Mouse (Mus musculus) cerebellum, adult 2 months (tissue): ENCODE data around the gene Mei4.

Experiments used
- CTCF ChIP-seq: fragments of 200-500 bp; IDR thresholded peaks from 2 replicates; pipeline ENCODE4 v1.5.1; 2011; ENCODE audit warnings: low read depth, mild to moderate bottlenecking, control low read depth, low read length, moderate library complexity, borderline replicate concordance; ENCODE audit not compliant: insufficient read depth
- POLR2A ChIP-seq: fragments of 200-500 bp; IDR thresholded peaks from 2 replicates; pipeline ENCODE4 v1.6.1; 2011; ENCODE audit warnings: low read length, control low read depth, borderline replicate concordance; ENCODE audit not compliant: insufficient read depth

DNA sequence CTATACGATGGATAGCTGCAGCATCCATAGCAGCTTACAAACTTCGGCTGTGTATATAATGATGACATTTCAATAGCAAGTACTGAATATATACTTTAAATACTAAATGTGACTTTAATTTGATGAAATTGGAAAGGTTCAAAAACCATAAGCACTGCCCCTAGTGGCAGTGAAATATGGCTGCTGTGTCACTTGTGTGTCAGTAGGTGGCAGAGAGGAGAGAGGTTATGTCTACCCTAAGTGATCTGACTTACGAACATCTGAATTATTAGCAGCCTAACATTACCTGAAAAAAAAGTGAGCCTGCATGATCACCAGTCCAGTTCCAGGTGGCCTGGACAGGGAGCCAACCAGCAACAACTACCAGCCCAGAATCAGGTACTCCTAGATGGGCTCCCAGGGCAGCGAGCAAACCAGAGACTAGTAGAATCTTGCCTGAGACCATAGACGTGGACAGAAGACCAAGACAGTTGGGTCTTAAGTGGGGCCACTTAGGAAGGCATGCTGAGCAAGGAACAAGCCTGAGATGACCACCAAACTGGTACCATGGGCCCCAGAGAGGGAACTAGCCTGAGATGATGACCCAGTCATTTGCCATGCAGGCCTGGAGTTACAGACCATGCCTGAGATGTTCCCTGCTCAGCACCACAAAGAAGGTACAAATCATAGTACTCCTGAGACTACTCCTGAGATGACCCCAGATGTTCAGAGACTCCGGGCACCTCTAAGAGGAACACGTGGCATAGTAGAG is 384.4 kb downstream of the Mei4 start:
- TF ChIP-seq POLR2A (no peak), CTCF (no peak)
